Mouse (Mus musculus): ENCODE data around the gene Fam20c.

GRCm38 (mm10) chr5:138756311-138757085 is 2.2 kb downstream of the Fam20c start:
- no peak for TF ChIP-seq CHD2 (IDR thresholded peaks at IDR 0.05; ENCODE audit: low read depth, low read length)
- TF ChIP-seq MAFK (IDR thresholded peaks at IDR 0.05; ENCODE audit: insufficient read depth, low read depth, low read length) = no peak
- TF ChIP-seq ZC3H11A (IDR thresholded peaks at IDR 0.05; ENCODE audit: borderline replicate concordance, low read depth, low read length) = no peak
- no peak for TF ChIP-seq ZNF384 (IDR thresholded peaks at IDR 0.05; ENCODE audit: low read depth, low read length)
- no peak for TF ChIP-seq HCFC1 (IDR thresholded peaks at IDR 0.05; ENCODE audit: borderline replicate concordance, insufficient read depth, low read length)

Measured in ES-E14 (cell line).